Mouse (Mus musculus): Measurements from ENCODE around the gene Dlgap4.
"Not testable (repeated sequence)": the region's sequence is repeated elsewhere in the genome, so short reads cannot be mapped to it uniquely, and the experiment has no call there.

Gene Dlgap4

DNA sequence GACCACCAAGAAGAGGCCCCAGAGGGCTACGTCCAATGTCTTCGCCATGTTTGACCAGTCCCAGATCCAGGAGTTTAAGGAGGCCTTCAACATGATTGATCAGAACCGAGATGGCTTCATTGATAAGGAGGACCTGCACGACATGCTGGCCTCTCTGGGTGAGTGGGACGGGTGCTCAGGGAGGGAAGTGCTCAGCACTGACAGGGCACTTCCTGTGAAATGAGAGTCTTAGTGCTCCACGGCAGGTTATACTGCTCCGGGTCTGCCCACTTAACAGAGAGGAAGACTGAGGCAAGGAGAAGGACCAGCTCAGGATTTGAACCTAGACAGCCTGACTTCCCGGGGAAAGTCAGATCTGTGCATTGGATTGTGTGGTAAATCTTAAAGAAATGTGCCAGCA, 165.1 kb downstream of the Dlgap4 start:
- in situ Hi-C loops (cut with MboI; ENCODE audit: low pct_unique_long_range_greater_than_20kb in 1 of 2, low sequenced_read_pairs in 2 of 2, unreplicated experiment in 1 of 2) = no loop called here

- in situ Hi-C loops (cut with MboI; ENCODE audit: low pct_unique_long_range_greater_than_20kb in 1 of 2, low sequenced_read_pairs in 2 of 2, unreplicated experiment in 1 of 2) = no loop called here
These were observed 165.5 kb downstream of the Dlgap4 start for GRCm38 (mm10) chr2:156779036-156779435.

DNA sequence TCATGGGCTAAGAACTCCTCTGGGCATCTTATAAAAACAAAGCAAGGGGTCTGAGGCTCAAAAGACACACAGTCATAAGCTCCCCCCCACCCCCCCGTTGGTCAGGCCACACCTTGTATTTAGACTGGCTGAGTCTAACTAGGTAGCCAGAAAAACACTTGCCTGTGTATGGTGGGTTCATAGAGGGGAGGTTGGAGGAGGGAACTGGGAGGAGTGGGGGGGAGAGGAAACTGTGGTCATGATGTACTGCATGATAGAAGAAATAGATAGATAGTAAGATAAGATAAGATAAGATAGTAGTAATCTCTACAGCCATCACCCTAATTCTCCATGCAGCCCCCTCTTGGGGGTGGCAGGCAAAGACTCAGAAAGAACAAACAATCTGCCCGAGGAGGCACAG, 166.0 kb downstream of the Dlgap4 start:
- in situ Hi-C loops (cut with MboI; ENCODE audit: low pct_unique_long_range_greater_than_20kb in 1 of 2, low sequenced_read_pairs in 2 of 2, unreplicated experiment in 1 of 2) = no loop called here

GRCm38 (mm10) chr2:156780129-156780528, 166.6 kb downstream of the Dlgap4 start:
- in situ Hi-C loops (cut with MboI; ENCODE audit: low pct_unique_long_range_greater_than_20kb in 1 of 2, low sequenced_read_pairs in 2 of 2, unreplicated experiment in 1 of 2) = no loop called here

DNA sequence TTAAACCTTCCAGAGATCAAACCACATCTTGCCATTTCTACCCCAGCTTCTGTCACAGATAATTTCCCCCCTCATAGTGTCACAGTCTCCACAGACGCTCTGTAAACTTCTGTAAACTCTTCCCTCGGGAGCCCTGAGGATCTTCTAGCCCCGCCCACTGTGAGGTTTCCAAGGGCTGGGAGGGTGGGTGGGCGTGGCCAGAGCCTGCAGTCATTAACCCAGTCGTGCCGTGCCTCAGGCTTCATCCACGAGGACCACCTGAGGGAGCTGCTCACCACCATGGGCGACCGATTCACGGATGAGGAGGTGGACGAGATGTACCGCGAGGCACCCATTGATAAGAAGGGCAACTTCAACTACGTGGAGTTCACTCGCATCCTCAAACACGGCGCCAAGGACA, 167.2 kb downstream of the Dlgap4 start:
- in situ Hi-C loops (cut with MboI; ENCODE audit: low pct_unique_long_range_greater_than_20kb in 1 of 2, low sequenced_read_pairs in 2 of 2, unreplicated experiment in 1 of 2) = no loop called here

DNA sequence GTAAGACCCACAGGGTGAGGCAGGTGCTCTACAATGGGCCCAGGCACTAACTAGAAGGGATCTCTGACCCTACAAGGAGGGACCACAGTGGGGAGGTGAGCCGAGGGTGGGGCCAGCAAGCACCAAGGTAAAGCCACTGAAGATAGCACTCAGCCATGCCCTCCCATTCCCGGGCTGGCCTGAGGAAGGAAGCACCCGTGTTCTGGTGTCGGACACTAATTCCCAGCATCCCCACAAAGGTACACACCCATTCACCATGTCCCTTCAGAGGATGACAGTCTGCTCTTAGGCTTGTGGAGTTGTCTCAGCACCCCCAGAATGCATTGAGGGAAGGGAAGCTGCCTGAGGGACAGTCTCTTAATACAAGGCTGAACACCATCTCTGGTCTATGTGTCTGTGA, 167.8 kb downstream of the Dlgap4 start:
- in situ Hi-C loops (cut with MboI; ENCODE audit: low pct_unique_long_range_greater_than_20kb in 1 of 2, low sequenced_read_pairs in 2 of 2, unreplicated experiment in 1 of 2) = no loop called here

GRCm38 (mm10) chr2:156781836-156782480, 168.5 kb downstream of the Dlgap4 start:
- in situ Hi-C loops (cut with MboI; ENCODE audit: low pct_unique_long_range_greater_than_20kb in 1 of 2, low sequenced_read_pairs in 2 of 2, unreplicated experiment in 1 of 2) = no loop called here

GRCm38 (mm10) chr2:156782481-156783348, 169.2 kb downstream of the Dlgap4 start:
- in situ Hi-C loops (cut with MboI; ENCODE audit: low pct_unique_long_range_greater_than_20kb in 1 of 2, low sequenced_read_pairs in 2 of 2, unreplicated experiment in 1 of 2) = no loop called here

DNA sequence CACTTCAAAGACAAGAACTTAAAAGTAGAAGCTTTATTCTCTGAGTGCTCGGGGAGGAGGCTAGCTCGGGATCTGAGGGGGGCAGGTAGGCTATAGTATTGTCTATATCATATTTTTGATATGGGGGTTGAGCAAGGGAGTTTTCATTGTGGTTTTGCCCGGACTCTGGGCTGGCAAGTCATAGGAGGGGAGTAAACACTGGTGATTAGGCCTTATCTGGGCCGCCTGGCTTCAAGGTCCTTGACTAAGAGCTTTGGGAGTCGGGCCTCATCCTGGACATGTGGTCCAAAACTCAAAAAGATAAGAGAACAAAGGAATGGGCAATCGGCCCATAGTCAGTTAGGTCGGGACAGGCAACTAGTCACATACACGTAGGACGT, 169.8 kb downstream of the Dlgap4 start:
- in situ Hi-C loops (cut with MboI; ENCODE audit: low pct_unique_long_range_greater_than_20kb in 1 of 2, low sequenced_read_pairs in 2 of 2, unreplicated experiment in 1 of 2) = no loop called here

DNA sequence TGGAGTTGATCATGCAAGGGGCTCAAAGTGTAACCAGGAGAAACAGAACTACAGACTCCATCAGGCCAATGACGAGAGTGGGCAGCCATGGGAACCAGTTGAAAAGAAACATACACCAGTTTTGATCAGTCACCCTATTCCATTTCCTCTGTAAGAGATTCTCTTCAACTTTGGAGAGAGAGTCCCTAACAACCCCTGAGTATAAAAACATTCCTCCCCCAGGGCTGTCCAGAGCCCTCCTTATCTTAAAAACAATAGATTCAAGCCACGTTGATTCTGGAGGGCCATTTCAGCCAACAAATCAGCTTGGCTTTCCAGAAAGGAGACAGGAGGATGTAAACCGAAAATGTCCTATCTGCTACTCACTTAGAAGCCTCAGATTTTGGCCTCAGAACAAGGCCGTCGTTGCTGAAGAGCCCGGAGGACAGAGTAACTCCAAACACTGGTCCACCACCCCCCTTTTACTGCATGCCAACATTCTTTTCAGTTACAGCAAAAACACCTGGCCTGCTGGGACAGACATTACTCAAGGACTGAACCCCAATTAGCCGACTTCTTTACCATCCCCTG, 170.6 kb downstream of the Dlgap4 start:
- in situ Hi-C loops (cut with MboI; ENCODE audit: low pct_unique_long_range_greater_than_20kb in 1 of 2, low sequenced_read_pairs in 2 of 2, unreplicated experiment in 1 of 2) = no loop called here

DNA sequence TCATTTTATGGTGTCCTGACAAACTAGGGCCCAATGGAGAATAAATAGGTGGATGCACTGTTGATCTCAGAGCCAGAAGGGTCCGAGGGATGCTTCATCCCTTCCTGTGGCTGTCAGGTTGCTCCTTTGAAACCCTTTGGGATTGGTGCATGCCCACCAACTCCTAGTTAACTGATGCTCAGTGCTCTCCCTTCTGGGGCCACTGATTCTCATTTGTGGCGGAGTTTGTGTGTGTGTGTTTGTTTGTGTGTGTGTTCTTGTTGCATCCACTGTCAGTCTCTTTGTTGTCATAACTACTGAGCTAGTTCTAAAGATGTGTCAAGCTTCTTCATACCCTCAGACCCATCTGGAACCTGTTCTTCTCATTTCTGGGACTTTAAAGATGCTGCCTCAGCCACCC, 171.4 kb downstream of the Dlgap4 start:
- in situ Hi-C loops (cut with MboI; ENCODE audit: low pct_unique_long_range_greater_than_20kb in 1 of 2, low sequenced_read_pairs in 2 of 2, unreplicated experiment in 1 of 2) = no loop called here

DNA sequence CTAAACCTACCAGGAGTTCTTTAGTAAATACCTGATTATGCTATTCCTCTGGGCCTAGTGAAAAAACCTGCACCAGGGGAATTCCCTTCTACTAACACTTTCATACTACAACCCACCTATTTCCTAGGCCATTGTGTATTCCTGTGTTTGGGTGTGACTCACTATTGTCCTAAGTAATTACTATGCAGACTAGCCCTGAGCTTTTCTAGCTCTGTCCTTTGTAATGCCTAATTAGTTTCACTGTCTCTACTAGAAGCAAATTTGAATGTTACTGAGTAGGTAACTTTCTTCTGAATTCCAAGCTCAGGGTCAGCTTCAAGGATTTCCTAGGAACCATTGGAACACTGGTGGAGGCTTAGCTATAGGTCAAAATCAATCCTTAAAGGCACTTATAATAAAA, 172.9 kb downstream of the Dlgap4 start:
- in situ Hi-C loops (cut with MboI; ENCODE audit: low pct_unique_long_range_greater_than_20kb in 1 of 2, low sequenced_read_pairs in 2 of 2, unreplicated experiment in 1 of 2) = not testable (repeated sequence)

DNA sequence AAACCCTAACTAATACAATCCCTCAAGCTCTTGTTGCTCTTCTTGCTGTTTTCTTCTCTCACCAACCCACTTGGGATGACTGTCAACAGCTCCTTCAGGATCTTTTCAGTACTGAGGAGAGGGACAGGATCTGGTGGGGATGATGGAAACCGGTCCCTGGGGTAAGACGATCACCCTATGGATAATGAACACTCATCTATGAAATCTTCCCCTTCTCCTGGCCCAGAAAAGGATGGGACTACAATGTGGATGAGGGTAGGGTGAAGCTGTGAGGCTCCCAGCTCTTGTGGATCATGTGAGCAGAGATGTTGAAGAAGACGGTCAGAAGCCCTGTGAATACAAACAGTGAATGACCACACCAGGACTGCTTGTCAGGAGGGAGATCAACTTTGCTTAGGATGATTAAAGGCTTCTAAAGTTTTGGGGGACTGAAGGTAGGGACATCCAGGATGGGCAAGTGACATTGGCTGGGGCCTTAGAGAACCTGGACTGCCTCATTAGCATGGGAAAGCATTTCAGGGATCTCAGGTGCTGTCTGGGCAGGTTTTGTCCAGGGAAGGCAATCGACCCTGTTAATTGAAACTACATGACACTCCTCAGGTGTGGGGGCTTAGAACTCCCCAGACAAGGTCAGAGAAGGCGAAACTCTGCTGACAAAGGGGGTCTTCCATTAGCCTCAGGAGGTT, 173.7 kb downstream of the Dlgap4 start:
- in situ Hi-C loops (cut with MboI; ENCODE audit: low pct_unique_long_range_greater_than_20kb in 1 of 2, low sequenced_read_pairs in 2 of 2, unreplicated experiment in 1 of 2) = no loop called here

GRCm38 (mm10) chr2:156787776-156788105, 174.2 kb downstream of the Dlgap4 start:
- in situ Hi-C loops (cut with MboI; ENCODE audit: low pct_unique_long_range_greater_than_20kb in 1 of 2, low sequenced_read_pairs in 2 of 2, unreplicated experiment in 1 of 2) = no loop called here

DNA sequence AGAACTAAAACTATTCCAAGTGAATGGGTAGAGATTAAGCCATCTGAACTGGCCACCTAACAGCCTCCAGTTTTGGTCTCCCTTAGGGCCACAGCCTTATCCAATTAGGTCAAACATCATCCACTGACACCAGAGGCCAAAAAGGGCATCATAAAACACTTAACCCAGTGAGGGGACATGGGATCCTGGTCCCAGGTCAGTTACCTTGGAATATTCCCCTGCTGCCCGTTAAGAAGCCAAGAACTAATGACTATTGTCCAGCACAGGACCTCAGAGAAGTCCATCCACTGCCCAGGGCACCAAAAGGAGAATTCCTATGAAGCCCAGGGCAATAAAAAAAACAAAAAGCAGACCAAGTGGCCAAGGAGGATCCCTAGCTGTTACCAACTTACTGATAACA, 175.3 kb downstream of the Dlgap4 start:
- in situ Hi-C loops (cut with MboI; ENCODE audit: low pct_unique_long_range_greater_than_20kb in 1 of 2, low sequenced_read_pairs in 2 of 2, unreplicated experiment in 1 of 2) = no loop called here

GRCm38 (mm10) chr2:156798516-156798915, 185.0 kb downstream of the Dlgap4 start:
- in situ Hi-C loops (cut with MboI; ENCODE audit: low pct_unique_long_range_greater_than_20kb in 1 of 2, low sequenced_read_pairs in 2 of 2, unreplicated experiment in 1 of 2) = no loop called here

GRCm38 (mm10) chr2:156801045-156801444, 187.5 kb downstream of the Dlgap4 start:
- in situ Hi-C loops (cut with MboI; ENCODE audit: low pct_unique_long_range_greater_than_20kb in 1 of 2, low sequenced_read_pairs in 2 of 2, unreplicated experiment in 1 of 2) = no loop called here

- in situ Hi-C loops (cut with MboI; ENCODE audit: low pct_unique_long_range_greater_than_20kb in 1 of 2, low sequenced_read_pairs in 2 of 2, unreplicated experiment in 1 of 2) = not testable (repeated sequence)
These were observed 188.6 kb downstream of the Dlgap4 start for GRCm38 (mm10) chr2:156802116-156802515.

- in situ Hi-C loops (cut with MboI; ENCODE audit: low pct_unique_long_range_greater_than_20kb in 1 of 2, low sequenced_read_pairs in 2 of 2, unreplicated experiment in 1 of 2) = no loop called here
These were observed 190.3 kb downstream of the Dlgap4 start for GRCm38 (mm10) chr2:156803698-156804372.
